In genomic region chr8:120374514-120374913, GRCm38 (mm10) we compare ENCODE assay signal across 10 mouse cellular contexts.
A peak's percentile ranks its signal among the peaks of the same experiment; 100 is the strongest.
DNase-seq lines count a peak whose midpoint lies in the region; ATAC-seq and TF ChIP-seq lines count a peak whose summit lies in the region.
"Had no signal": no experiment of that assay in that cellular context is flagged by ENCODE, and none has a peak within 500 bp of the region (broad histone marks: within the 10 kb centered on the region; RNA-seq: fewer than 3 reads in every experiment).

No protein-coding gene starts in this region.

- H3K27me3 ChIP-seq in kidney, adult 2 months (replicated peaks; ENCODE audit: control insufficient read depth, insufficient read depth, low read length), result no peaks in the 10 kb centered on the region
- H3K27me3 ChIP-seq in midbrain, embryonic 14.5 days (ENCODE audit: control insufficient read depth, insufficient read depth, low read length), result no peaks in the 10 kb centered on the region

- H3K9ac ChIP-seq in midbrain, embryonic 14.5 days (replicated peaks; ENCODE audit: low read length), result no peak overlapping the region

- no peak overlapping the region for H3K4me2 ChIP-seq in midbrain, embryonic 14.5 days (ENCODE audit: low read length)

- 50% methylated on average over 9 of the region's 9 CpGs for WGBS in kidney, adult 2 months
- WGBS in midbrain, embryonic 14.5 days, result 36% methylated on average over 9 of the region's 9 CpGs

- no peak for TF ChIP-seq POLR2A in kidney, adult 2 months (IDR thresholded peaks at IDR 0.05; ENCODE audit: low read depth, low read length)

- no peaks in the 10 kb centered on the region for H3K9me3 ChIP-seq in midbrain, embryonic 14.5 days (ENCODE audit: control insufficient read depth, low read length)

- intact Hi-C loops in gastrocnemius, adult 2 months (cut with DNase I), result no loop called here

- no peaks in the 10 kb centered on the region for H3K36me3 ChIP-seq in kidney, adult 2 months (ENCODE audit: control insufficient read depth, insufficient read depth, low read length)
- no peaks in the 10 kb centered on the region for H3K36me3 ChIP-seq in midbrain, embryonic 14.5 days (ENCODE audit: control insufficient read depth, insufficient read depth, low read length)

- DNase-seq in gastrocnemius, adult 2 months, result peak; percentile 73
- no peak for DNase-seq in gastrocnemius, postnatal 10 days
- peak; percentile 80 for DNase-seq in embryo, embryonic 11 days
- DNase-seq in kidney, adult 2 months, result peak; percentile 34
- no peak for DNase-seq in midbrain, embryonic 14.5 days
- no peak for DNase-seq in cerebellum, adult 11 months
- DNase-seq in urinary bladder, postnatal 36 days (ENCODE audit: low spot score in 2 of 2), result no peak
- DNase-seq: heart, postnatal 4 days; right cerebral cortex, postnatal 4 days had no signal

- peak overlapping the region; percentile 79 for H3K27ac ChIP-seq in gastrocnemius, adult 2 months
- no peak overlapping the region for H3K27ac ChIP-seq in kidney, adult 2 months (ENCODE audit: insufficient read depth, low read depth, low read length)
- peak overlapping the region; percentile 46 for H3K27ac ChIP-seq in midbrain, embryonic 14.5 days (replicated peaks; ENCODE audit: low read depth, low read length)

- H3K4me3 ChIP-seq in gastrocnemius, adult 2 months, result no peak overlapping the region
- no peak overlapping the region for H3K4me3 ChIP-seq in kidney, adult 2 months (ENCODE audit: insufficient read depth, low read depth, low read length)
- H3K4me3 ChIP-seq in midbrain, embryonic 14.5 days (replicated peaks; ENCODE audit: low read depth, low read length), result no peak overlapping the region

- no peak for ATAC-seq in midbrain, embryonic 14.5 days (ENCODE audit: low FRiP score, low TSS enrichment)
- no peak for ATAC-seq in megakaryocyte-erythroid progenitor cell, adult 5-6 weeks (replicated peaks; ENCODE audit: low FRiP score, low TSS enrichment, poor library complexity, severe bottlenecking)

- no peak for TF ChIP-seq CTCF in gastrocnemius, adult 2 months (IDR thresholded peaks at IDR 0.05)
- no peak for TF ChIP-seq CTCF in kidney, adult 2 months (conservative IDR thresholded peaks at IDR 0.05; ENCODE audit: insufficient read depth, insufficient read length, low read depth, low read length)

- H3K4me1 ChIP-seq in kidney, adult 2 months (ENCODE audit: control insufficient read depth, insufficient read depth, low read length), result peaks cover 13% of the 10 kb centered on the region
- peaks cover 48% of the 10 kb centered on the region for H3K4me1 ChIP-seq in midbrain, embryonic 14.5 days (ENCODE audit: control insufficient read depth, insufficient read depth, low read length)

Comparison
In these comparisons a context has a peak if more than half of its experiments do, and no peak if none do; other contexts are left out.
1. DNase-seq: peak in gastrocnemius, adult 2 months (single experiment), embryo, embryonic 11 days (single experiment) and kidney, adult 2 months (single experiment); none in gastrocnemius, postnatal 10 days (single experiment), midbrain, embryonic 14.5 days (single experiment), cerebellum, adult 11 months (single experiment) and urinary bladder, postnatal 36 days (0 of 2).